Mouse (Mus musculus) midbrain, embryonic 14.5 days (tissue): ENCODE measurements at regions not wholly inside any gene's neighbourhood (a gene's known extent, or its start where the extent isn't known, plus 50 kb on each side); places are given as distances from the start of the nearest gene placed in this dataset.

Experiments used
- ATAC-seq: fragments of 200-750 bp; cut with Nextera tagmentation; 2 replicates; pipeline ENCODE4 v1.8.0; 2017; ENCODE audit warnings: moderate number of reproducible peaks, moderate library complexity; ENCODE audit not compliant: low FRiP score, low TSS enrichment
- DNase-seq: peaks from one replicate; pipeline ENCODE4 v3.0.0-alpha.2; 2015
- H3K27ac ChIP-seq: fragments of 300-500 bp; sonication (generic); replicated peaks from 2 replicates; pipeline ENCODE4 v1.5.1; 2014; ENCODE audit warnings: mild to moderate bottlenecking, low read depth, low read length, moderate library complexity
- H3K27me3 ChIP-seq: fragments of 300-500 bp; sonication (generic); 2 replicates; pipeline ENCODE4 v1.6.1; 2014; ENCODE audit warnings: low read length, control low read depth, mixed read lengths; ENCODE audit not compliant: control insufficient read depth, insufficient read depth
- H3K36me3 ChIP-seq: fragments of 300-500 bp; sonication (generic); 2 replicates; pipeline ENCODE4 v1.6.1; 2014; ENCODE audit warnings: low read length, control low read depth; ENCODE audit not compliant: control insufficient read depth, insufficient read depth
- H3K4me1 ChIP-seq: fragments of 300-500 bp; sonication (generic); 2 replicates; pipeline ENCODE4 v1.6.1; 2014; ENCODE audit warnings: mild to moderate bottlenecking, antibody characterized with exemption, low read length, control low read depth; ENCODE audit not compliant: control insufficient read depth, insufficient read depth
- H3K4me2 ChIP-seq: fragments of 300-500 bp; sonication (generic); 2 replicates; pipeline ENCODE4 v1.6.1; 2014; ENCODE audit warnings: mild to moderate bottlenecking, low read length, moderate library complexity
- H3K4me3 ChIP-seq: fragments of 300-500 bp; sonication (generic); replicated peaks from 2 replicates; pipeline ENCODE4 v1.5.1; 2014; ENCODE audit warnings: low read depth, low read length
- H3K9ac ChIP-seq: fragments of 300-500 bp; sonication (generic); replicated peaks from 2 replicates; pipeline ENCODE4 v1.6.1; 2014; ENCODE audit warnings: mild to moderate bottlenecking, low read length, moderate library complexity
- H3K9me3 ChIP-seq: fragments of 300-500 bp; sonication (generic); 2 replicates; pipeline ENCODE4 v1.6.1; 2016; ENCODE audit warnings: low read length, control low read depth, mixed read lengths; ENCODE audit not compliant: control insufficient read depth
- WGBS: fragments of 180-500 bp; shearing (Covaris S2); extraction: QIAGEN DNeasy Blood & Tissue Kit; methylation state at CpG from one replicate; pipeline ENCODE4 v1.1.7; 2014; 5-methylcytosine and 5-hydroxymethylcytosine counted together

- Histone ChIP-seq H3K27me3 (no peaks in the 10 kb centered on the region), H3K4me3 (no peak overlapping the region), H3K9me3 (no peaks in the 10 kb centered on the region), H3K4me2 (no peak overlapping the region), H3K27ac (no peak overlapping the region), H3K36me3 (no peaks in the 10 kb centered on the region), H3K9ac (no peak overlapping the region), H3K4me1 (no peaks in the 10 kb centered on the region)
- DNase-seq (no peak), ATAC-seq (no peak)
- WGBS, result 81% methylated on average over 1 of the region's 1 CpGs
Observed at GRCm38 (mm10) chr1:96049260-96049659, 381.9 kb upstream of the St8sia4 start.

GRCm38 (mm10) chr1:96046556-96046955 lies 379.2 kb upstream of the St8sia4 start:
- H3K4me1 ChIP-seq, result no peaks in the 10 kb centered on the region
- DNase-seq (no peak), ATAC-seq (no peak)
- no peaks in the 10 kb centered on the region for H3K9me3 ChIP-seq
- no peaks in the 10 kb centered on the region for H3K27me3 ChIP-seq
- H3K4me2 ChIP-seq, result no peak overlapping the region
- 74% methylated on average over 1 of the region's 1 CpGs for WGBS
- no peak overlapping the region for H3K4me3 ChIP-seq
- H3K27ac ChIP-seq, result no peak overlapping the region
- no peaks in the 10 kb centered on the region for H3K36me3 ChIP-seq
- H3K9ac ChIP-seq, result no peak overlapping the region

- Histone ChIP-seq H3K9me3 (no peaks in the 10 kb centered on the region), H3K27me3 (no peaks in the 10 kb centered on the region), H3K27ac (no peak overlapping the region), H3K36me3 (no peaks in the 10 kb centered on the region), H3K4me2 (no peak overlapping the region), H3K9ac (no peak overlapping the region), H3K4me3 (no peak overlapping the region), H3K4me1 (no peaks in the 10 kb centered on the region)
- no peak for ATAC-seq
- DNase-seq, result peak; percentile 6
- 47% methylated on average over 1 of the region's 1 CpGs for WGBS
Observed at GRCm38 (mm10) chr1:96019443-96019842, 352.1 kb upstream of the St8sia4 start.

- H3K4me3 ChIP-seq, result no peak overlapping the region
- H3K4me2 ChIP-seq, result no peak overlapping the region
- no peak overlapping the region for H3K9ac ChIP-seq
- DNase-seq (no peak), ATAC-seq (no peak)
- no peaks in the 10 kb centered on the region for H3K36me3 ChIP-seq
- no peak overlapping the region for H3K27ac ChIP-seq
- H3K27me3 ChIP-seq, result no peaks in the 10 kb centered on the region
- H3K9me3 ChIP-seq, result no peaks in the 10 kb centered on the region
- H3K4me1 ChIP-seq, result no peaks in the 10 kb centered on the region
- 85% methylated on average over 3 of the region's 3 CpGs for WGBS
Observed at GRCm38 (mm10) chr1:96009461-96009860, 342.1 kb upstream of the St8sia4 start.

- Histone ChIP-seq H3K9ac (no peak overlapping the region), H3K27me3 (no peaks in the 10 kb centered on the region), H3K27ac (no peak overlapping the region), H3K4me3 (no peak overlapping the region), H3K4me1 (no peaks in the 10 kb centered on the region), H3K9me3 (no peaks in the 10 kb centered on the region), H3K36me3 (no peaks in the 10 kb centered on the region), H3K4me2 (no peak overlapping the region)
- WGBS, result 91% methylated on average over 3 of the region's 3 CpGs
- no peak for ATAC-seq
- DNase-seq, result no peak
Observed at GRCm38 (mm10) chr1:96003086-96003485, 335.7 kb upstream of the St8sia4 start.

- no peaks in the 10 kb centered on the region for H3K4me1 ChIP-seq
- no peaks in the 10 kb centered on the region for H3K27me3 ChIP-seq
- ATAC-seq (no peak), DNase-seq (no peak)
- H3K9ac ChIP-seq, result no peak overlapping the region
- no peaks in the 10 kb centered on the region for H3K36me3 ChIP-seq
- H3K9me3 ChIP-seq, result no peaks in the 10 kb centered on the region
- H3K4me2 ChIP-seq, result no peak overlapping the region
- H3K4me3 ChIP-seq, result no peak overlapping the region
- no peak overlapping the region for H3K27ac ChIP-seq
- 82% methylated on average over 1 of the region's 1 CpGs for WGBS
Observed at GRCm38 (mm10) chr1:95962164-95962563, 294.8 kb upstream of the St8sia4 start.
